Mouse (Mus musculus) retina, adult 2 months (tissue): Measurements from ENCODE around the gene Slc24a2.

ENCODE experiments used
- DNase-seq: peaks from one replicate; pipeline ENCODE4 v3.0.0-alpha.2; 2012; ENCODE audit warnings: low read depth, low spot score

Gene Slc24a2

DNA sequence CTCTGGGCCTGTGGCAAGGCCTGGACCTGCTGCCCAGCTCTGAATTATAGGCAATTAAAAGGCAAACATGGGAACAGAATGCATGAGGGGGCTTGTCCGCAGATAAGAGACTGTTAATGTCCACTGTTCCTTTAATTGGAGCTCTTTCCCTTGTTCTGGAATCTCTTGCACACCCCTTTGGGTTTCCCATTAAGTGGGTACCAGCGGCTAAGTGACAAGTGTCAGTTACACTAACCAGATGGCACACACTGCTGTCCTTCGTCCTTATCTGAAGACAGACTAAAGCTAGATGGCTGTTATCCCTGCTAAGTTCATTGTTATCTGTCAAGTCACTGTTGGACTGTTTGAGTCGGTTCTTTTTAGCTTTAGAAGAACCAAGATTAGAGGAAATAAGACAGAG is 274.8 kb downstream of the Slc24a2 start:
- DNase-seq: no peak

DNA sequence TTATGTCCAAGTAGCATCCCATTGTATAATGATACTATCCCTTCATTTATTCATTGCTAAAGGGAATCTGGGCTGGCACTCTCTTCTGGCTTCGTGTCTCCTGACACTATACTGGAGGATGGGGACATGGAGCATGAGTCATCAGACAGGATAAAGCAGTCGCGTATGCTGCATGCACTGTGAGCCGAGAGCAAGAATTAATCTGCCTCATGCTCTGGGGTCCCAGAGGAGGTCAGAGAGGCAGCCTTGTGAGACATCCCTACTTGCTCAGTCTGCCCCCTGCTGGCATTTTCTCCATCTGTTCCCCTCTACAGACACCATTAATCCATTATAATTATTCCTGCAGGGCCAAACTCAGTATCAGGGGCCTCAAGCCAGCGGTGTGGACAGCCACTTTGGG is 276.8 kb downstream of the Slc24a2 start:
- DNase-seq: no peak

DNA sequence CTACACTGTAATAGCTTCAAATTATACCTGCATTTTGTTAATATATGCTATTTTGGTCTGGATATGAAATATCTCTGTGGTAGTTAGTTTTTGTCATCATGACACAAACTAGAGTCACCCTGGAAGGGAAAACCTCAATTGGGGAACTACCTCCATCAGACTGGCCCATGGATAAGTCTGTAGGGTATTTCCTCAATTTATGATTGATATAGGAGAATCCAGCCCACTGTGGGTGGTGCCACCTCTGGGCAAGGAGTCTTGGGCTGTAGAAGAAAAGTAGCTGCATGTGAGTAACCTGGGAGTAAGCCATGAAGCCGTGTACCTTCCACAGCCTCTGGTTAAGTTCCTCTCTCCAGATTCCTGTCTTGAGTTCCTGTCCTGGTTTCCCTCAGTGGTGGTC is 281.5 kb downstream of the Slc24a2 start:
- no peak for DNase-seq

DNA sequence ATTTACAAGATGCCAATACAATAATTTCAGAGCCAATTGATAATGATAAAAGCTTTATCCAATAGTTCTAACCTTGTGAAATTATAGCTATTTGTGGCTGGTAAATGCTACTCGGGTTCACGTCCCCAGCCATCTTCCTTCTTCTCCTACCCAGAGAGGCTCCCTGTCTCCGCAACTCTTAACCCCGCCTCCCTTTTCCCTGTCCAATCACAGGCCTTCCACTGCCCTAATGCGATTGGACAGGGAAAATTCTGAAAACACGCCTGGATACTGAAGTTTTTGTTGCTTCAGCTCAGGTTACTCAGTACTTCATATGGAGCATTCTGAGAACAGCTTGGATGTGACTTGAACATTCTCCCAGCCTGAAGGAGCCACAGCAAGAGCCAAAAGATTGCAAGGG is 287.0 kb downstream of the Slc24a2 start:
- no peak for DNase-seq

DNA sequence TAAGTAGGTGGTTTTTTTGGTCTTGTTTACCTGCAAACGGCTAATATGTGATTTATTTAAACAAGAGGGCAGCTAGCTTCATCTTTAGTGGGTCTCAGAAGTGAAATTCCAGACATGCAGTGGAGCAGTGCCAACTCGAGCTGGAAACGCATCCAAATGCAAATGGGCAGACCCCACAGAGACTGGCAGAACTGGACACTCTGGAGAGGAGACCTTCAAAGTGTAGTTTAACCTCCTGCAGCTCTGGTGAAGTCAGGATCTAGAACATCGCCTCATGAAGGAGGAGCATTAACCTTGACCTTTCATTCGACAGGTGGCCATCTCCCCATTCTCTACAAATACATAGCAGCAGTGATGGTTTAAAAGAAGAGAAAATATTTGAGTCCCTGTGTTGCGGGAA is 287.6 kb downstream of the Slc24a2 start:
- DNase-seq: no peak

DNA sequence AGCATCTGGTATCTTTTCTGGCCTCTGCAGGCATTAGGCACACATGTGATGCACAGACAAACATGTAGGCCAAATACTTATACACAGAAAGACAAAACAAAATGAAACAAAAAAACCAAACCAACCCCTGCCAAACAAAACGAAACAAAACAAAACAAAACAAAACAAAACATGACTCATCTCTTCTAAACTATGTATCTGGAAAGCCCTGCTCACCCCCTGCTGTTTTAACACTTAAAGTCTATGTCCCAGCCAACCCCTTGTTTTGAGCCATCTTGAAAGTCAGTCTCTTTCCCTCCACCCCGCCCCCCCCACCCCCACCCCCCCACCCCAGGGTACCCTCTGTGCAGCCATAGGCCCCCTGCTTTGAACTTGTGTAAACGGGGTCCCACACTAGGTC is 293.6 kb downstream of the Slc24a2 start:
- no peak for DNase-seq

DNA sequence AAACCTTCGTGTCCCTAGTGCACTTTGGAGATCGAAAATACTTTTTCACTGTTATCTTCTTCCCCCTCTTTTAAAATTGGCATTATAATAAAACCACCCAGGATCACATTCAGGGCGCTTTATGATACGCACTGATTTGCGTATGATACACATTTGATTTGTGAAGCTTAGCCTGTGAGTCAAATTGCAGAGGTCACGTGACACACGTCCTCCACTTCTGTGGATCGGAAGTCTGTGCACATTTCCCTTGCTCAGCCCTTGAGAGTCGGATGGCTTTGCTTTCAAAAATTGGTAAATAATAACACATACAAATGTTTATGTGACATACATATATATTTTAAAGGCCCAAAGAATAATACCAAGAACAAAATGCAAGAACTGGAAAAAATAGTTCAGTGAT is 294.1 kb downstream of the Slc24a2 start:
- no peak for DNase-seq
